Mouse (Mus musculus): Measurements from ENCODE around the gene Mblac2.

DNA sequence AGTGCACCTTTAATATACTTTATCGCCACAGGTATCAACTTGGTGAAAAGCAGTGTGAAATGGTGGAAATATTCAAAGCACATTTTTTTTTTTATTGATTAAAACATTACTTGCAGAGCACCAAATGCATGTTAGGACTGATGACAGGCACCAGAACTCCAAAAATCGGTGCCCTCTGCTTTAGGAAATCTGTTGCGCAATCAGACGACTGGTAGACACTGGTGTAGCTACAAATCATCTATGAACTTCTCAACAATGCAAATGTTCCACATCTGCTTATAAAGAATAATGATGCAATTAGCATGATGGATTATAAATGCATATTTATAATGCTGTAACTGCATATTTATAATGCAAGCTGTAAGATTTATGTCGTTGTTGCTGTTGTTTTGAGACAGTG lies 53.0 kb downstream of the Mblac2 start:
- TF ChIP-seq GATA1 (IDR thresholded peaks at IDR 0.05; ENCODE audit: low read length) (no peak), TAL1 (IDR thresholded peaks at IDR 0.05; ENCODE audit: low read length) (no peak)

All from erythroblast, embryonic 14.5 days (primary cell).